Mouse (Mus musculus): ENCODE data around the gene Pik3r1.

DNA sequence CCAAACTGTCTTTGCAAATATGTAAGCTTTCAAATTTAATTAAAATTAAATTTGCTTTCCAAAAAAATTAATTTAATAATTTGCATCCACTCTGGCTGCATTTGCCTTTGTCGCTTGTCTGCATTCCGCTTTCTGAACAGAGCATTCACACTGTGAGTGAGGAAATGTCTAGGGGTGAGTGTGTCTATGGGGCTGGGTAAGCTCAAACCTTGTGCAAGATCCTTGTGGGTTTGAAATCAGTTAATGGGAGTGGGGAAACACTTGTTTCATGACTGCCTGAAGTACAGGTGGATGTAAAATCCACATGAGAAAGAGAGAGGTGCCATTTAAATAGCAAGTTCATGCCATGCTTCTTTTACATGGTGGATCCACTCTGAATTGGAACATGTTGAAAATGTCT lies 31.3 kb upstream of the Pik3r1 start:
- TF ChIP-seq ZC3H11A (IDR thresholded peaks at IDR 0.05; ENCODE audit: borderline replicate concordance, low read depth, low read length) (no peak), CHD2 (IDR thresholded peaks at IDR 0.05; ENCODE audit: low read depth, low read length) (no peak)

Data from ES-E14 (cell line).